Mouse (Mus musculus) heart, embryonic 12.5 days (tissue): Measurements from ENCODE around the gene Dnmt3b. TPM values are rescaled to one million over a fixed set of nuclear protein-coding genes. Genes with fewer than 3 reads are reported as not detected.
A peak's percentile ranks its signal among the peaks of the same experiment; 100 is the strongest.
"Not testable (repeated sequence)": the region's sequence is repeated elsewhere in the genome, so short reads cannot be mapped to it uniquely, and the experiment has no call there.

Experiments used
- ATAC-seq: fragments of 200-750 bp; cut with Nextera tagmentation; 2 replicates; pipeline ENCODE4 v1.8.0; 2017; ENCODE audit warnings: moderate TSS enrichment, moderate library complexity; ENCODE audit not compliant: insufficient number of reproducible peaks, low FRiP score
- H3K27ac ChIP-seq: fragments of 300-500 bp; sonication (generic); 2 replicates; pipeline ENCODE4 v1.5.1; 2016; ENCODE audit warnings: mild to moderate bottlenecking, moderate library complexity; ENCODE audit not compliant: poor library complexity, severe bottlenecking
- H3K27me3 ChIP-seq: fragments of 300-500 bp; sonication (generic); replicated peaks from 2 replicates; pipeline ENCODE4 v1.6.1; 2016; ENCODE audit warnings: mild to moderate bottlenecking, moderate library complexity
- H3K36me3 ChIP-seq: fragments of 300-500 bp; sonication (generic); 2 replicates; pipeline ENCODE4 v1.6.1; 2016; ENCODE audit warnings: mild to moderate bottlenecking, moderate library complexity
- H3K4me1 ChIP-seq: fragments of 300-500 bp; sonication (generic); replicated peaks from 2 replicates; pipeline ENCODE4 v1.6.1; 2016; ENCODE audit warnings: mild to moderate bottlenecking
- H3K4me2 ChIP-seq: fragments of 300-500 bp; sonication (generic); 2 replicates; pipeline ENCODE4 v1.6.1; 2016; ENCODE audit warnings: mild to moderate bottlenecking, moderate library complexity
- H3K4me3 ChIP-seq: fragments of 300-500 bp; sonication (generic); 2 replicates; pipeline ENCODE4 v1.5.1; 2016; ENCODE audit warnings: mild to moderate bottlenecking
- H3K9ac ChIP-seq: fragments of 300-500 bp; sonication (generic); 2 replicates; pipeline ENCODE4 v1.6.1; 2016; ENCODE audit warnings: mild to moderate bottlenecking, moderate library complexity
- H3K9me3 ChIP-seq: fragments of 300-500 bp; sonication (generic); replicated peaks from 2 replicates; pipeline ENCODE4 v1.6.1; 2016; ENCODE audit warnings: mild to moderate bottlenecking, moderate library complexity
- WGBS: fragments of 180-500 bp; shearing (Covaris S2); methylation state at CpG from one replicate; pipeline ENCODE4 v1.1.7; 2016; 5-methylcytosine and 5-hydroxymethylcytosine counted together
- polyA plus RNA-seq: library from polyadenylated mRNA; unstranded; fragments of >200 nt; fragmentation: Nextera tagmentation; extraction: Ambion mirVana; gene quantifications from 2 replicates; pipeline ENCODE4 v1.2.1, GENCODE M21; 2016

Gene Dnmt3b
- polyA plus RNA-seq, 1 experiment from 2014 or later, result 5.9 TPM

- H3K4me1 ChIP-seq, H3K9me3 ChIP-seq, H3K27me3 ChIP-seq, ATAC-seq, H3K27ac ChIP-seq, H3K9ac ChIP-seq, H3K36me3 ChIP-seq, H3K4me3 ChIP-seq, H3K4me2 ChIP-seq: not testable (repeated sequence)
- WGBS, result 38% methylated on average over 3 of the region's 3 CpGs
These were observed 68.6 kb downstream of the Dnmt3b start for GRCm38 (mm10) chr2:153717861-153718260.

- WGBS, result 53% methylated on average over 1 of the region's 1 CpGs
These were observed 73.8 kb downstream of the Dnmt3b start for GRCm38 (mm10) chr2:153723098-153723497.

GRCm38 (mm10) chr2:153724424-153724823, 75.2 kb downstream of the Dnmt3b start:
- no peak overlapping the region for H3K9ac ChIP-seq
- no peak overlapping the region for H3K27ac ChIP-seq
- H3K4me1 ChIP-seq, result no peaks in the 10 kb centered on the region; the same call in 1 of the 2 replicates
- H3K36me3 ChIP-seq, result no peaks in the 10 kb centered on the region
- 43% methylated on average over 2 of the region's 2 CpGs for WGBS
- ATAC-seq, result peak; percentile 39; the same call in 1 of the 2 replicates
- H3K4me3 ChIP-seq, result no peak overlapping the region
- no peaks in the 10 kb centered on the region for H3K27me3 ChIP-seq
- H3K9me3 ChIP-seq, result 0 out of 2 replicates have a peak, but pooled peaks cover 2% of the 10 kb centered on the region
- no peak overlapping the region for H3K4me2 ChIP-seq

More at GRCm38 (mm10) chr2:153723098-153723497, 73.8 kb downstream of the Dnmt3b start:
- no peak for ATAC-seq
- Histone ChIP-seq H3K36me3 (no peaks in the 10 kb centered on the region), H3K27me3 (no peaks in the 10 kb centered on the region), H3K9ac (no peak overlapping the region), H3K27ac (no peak overlapping the region), H3K4me3 (no peak overlapping the region), H3K9me3 (0 out of 2 replicates have a peak, but pooled peaks cover 2% of the 10 kb centered on the region), H3K4me2 (no peak overlapping the region), H3K4me1 (no peaks in the 10 kb centered on the region; the same call in 1 of the 2 replicates)

- H3K4me2 ChIP-seq, result no peak overlapping the region
- whole genome bisulfite sequencing, result 50% methylated on average over 2 of the region's 2 CpGs
- H3K27me3 ChIP-seq, result no peaks in the 10 kb centered on the region
- no peak overlapping the region for H3K9ac ChIP-seq
- 0 out of 2 replicates have a peak, but pooled peaks cover 2% of the 10 kb centered on the region for H3K9me3 ChIP-seq
- no peaks in the 10 kb centered on the region; the same call in 1 of the 2 replicates for H3K4me1 ChIP-seq
- H3K4me3 ChIP-seq, result no peak overlapping the region
- ATAC-seq, result no peak
- H3K36me3 ChIP-seq, result no peaks in the 10 kb centered on the region
- H3K27ac ChIP-seq, result no peak overlapping the region
These were observed 75.6 kb downstream of the Dnmt3b start for GRCm38 (mm10) chr2:153724871-153725270.

- 91% methylated on average over 4 of the region's 4 CpGs for WGBS
- no peaks in the 10 kb centered on the region; the same call in 1 of the 2 replicates for H3K4me1 ChIP-seq
- no peaks in the 10 kb centered on the region for H3K36me3 ChIP-seq
- H3K4me3 ChIP-seq, result no peak overlapping the region
- no peak for ATAC-seq
- H3K9ac ChIP-seq, result no peak overlapping the region
- H3K4me2 ChIP-seq, result no peak overlapping the region
- no peaks in the 10 kb centered on the region for H3K27me3 ChIP-seq
- no peak overlapping the region for H3K27ac ChIP-seq
- H3K9me3 ChIP-seq, result 0 out of 2 replicates have a peak, but pooled peaks cover 2% of the 10 kb centered on the region
These were observed 76.0 kb downstream of the Dnmt3b start for GRCm38 (mm10) chr2:153725291-153725690.

- no peak overlapping the region for H3K27ac ChIP-seq
- no peaks in the 10 kb centered on the region for H3K9me3 ChIP-seq
- no peaks in the 10 kb centered on the region for H3K27me3 ChIP-seq
- no peak overlapping the region for H3K9ac ChIP-seq
- H3K36me3 ChIP-seq, result no peaks in the 10 kb centered on the region
- no peak overlapping the region for H3K4me2 ChIP-seq
- 64% methylated on average over 4 of the region's 4 CpGs for WGBS
- no peaks in the 10 kb centered on the region for H3K4me1 ChIP-seq
- no peak overlapping the region for H3K4me3 ChIP-seq
- ATAC-seq, result no peak
These were observed 84.8 kb downstream of the Dnmt3b start for GRCm38 (mm10) chr2:153734033-153734432.

Other genes with a start within 250 kb of the Dnmt3b start
- gene 4930404H24Rik, start 156.7 kb upstream of the Dnmt3b start, polyA plus RNA-seq, result not detected in 2 replicates
- gene Nol4l, start 119.5 kb upstream of the Dnmt3b start, polyA plus RNA-seq, result 14.9 and 15.2 TPM in 2 replicates
- 55.6 and 55.7 TPM in 2 replicates for gene Commd7, start 16.7 kb upstream of the Dnmt3b start, polyA plus RNA-seq
- gene Dnmt3c, start 47.2 kb downstream of the Dnmt3b start, polyA plus RNA-seq, result 0.12 TPM in 1 of 2 replicates, not detected in the other
- 315 and 319 TPM in 2 replicates for gene Mapre1, start 91.8 kb downstream of the Dnmt3b start, polyA plus RNA-seq
- 0.09 TPM in 1 of 2 replicates, not detected in the other for gene Efcab8, start 130.5 kb downstream of the Dnmt3b start, polyA plus RNA-seq
- not detected in 2 replicates for gene Sun5, start 221.6 kb downstream of the Dnmt3b start, polyA plus RNA-seq
- not detected in 2 replicates for gene Bpifb2, start 225.6 kb downstream of the Dnmt3b start, polyA plus RNA-seq